Mouse (Mus musculus): ENCODE measurements around the gene Optc. TPM values are rescaled to one million over a fixed set of nuclear protein-coding genes. Genes with fewer than 3 reads are reported as not detected.
A peak's percentile ranks its signal among the peaks of the same experiment; 100 is the strongest.

Gene Optc
- total RNA-seq, 2 experiments from 2014 or later: 0.16 to 0.29 TPM

DNA sequence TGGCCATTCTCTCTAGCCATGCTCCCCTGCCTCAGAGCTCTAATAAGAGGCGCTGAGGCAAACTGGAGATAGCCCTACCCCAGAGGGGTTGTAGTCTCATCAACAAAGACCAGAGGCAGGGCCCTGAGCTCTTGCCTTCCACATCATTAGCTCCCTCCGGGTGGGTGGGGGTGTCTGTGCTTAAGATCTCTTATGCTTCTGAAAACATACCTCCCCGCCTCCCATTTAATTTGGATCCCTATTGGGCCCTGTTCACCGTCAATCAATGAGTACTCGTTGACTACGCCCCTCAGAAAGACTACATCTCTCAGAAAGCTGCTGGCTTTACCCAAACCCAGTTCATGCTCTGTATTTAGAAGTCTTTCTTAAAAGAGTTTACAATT, 10.3 kb upstream of the Optc start:
- DNase-seq: peak; percentile 38

DNA sequence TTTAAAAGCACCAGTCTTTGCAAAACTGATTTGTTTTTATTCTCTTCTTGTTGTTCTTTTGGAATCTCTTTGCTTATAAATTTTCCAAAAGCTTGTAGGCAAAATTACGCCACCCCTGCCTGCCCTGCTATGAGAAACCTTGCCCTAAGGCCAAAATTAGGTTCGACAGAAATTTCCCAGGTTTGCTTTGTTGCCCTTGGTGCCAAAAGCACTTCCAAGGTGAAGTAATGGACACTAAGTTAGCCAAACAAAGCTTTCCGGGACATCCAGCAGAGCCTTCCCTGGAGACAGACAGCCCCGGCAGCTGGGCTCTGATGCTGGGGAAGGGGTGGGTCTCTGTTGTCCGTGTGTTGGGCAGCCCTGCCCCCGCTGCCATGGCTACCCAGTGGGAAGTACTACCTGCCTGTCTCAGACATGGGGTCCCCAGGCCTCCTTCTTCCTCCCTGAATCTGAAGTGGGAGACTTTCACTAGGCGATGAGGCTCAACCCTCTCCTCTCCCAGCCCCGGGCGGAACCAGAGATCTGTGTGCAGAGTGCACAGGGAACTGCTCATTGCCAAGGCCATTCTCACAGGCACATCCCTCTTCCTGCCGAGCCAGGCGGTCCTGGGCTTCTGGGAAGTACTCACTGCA, 9.8 kb upstream of the Optc start:
- peak; percentile 67 for DNase-seq

DNA sequence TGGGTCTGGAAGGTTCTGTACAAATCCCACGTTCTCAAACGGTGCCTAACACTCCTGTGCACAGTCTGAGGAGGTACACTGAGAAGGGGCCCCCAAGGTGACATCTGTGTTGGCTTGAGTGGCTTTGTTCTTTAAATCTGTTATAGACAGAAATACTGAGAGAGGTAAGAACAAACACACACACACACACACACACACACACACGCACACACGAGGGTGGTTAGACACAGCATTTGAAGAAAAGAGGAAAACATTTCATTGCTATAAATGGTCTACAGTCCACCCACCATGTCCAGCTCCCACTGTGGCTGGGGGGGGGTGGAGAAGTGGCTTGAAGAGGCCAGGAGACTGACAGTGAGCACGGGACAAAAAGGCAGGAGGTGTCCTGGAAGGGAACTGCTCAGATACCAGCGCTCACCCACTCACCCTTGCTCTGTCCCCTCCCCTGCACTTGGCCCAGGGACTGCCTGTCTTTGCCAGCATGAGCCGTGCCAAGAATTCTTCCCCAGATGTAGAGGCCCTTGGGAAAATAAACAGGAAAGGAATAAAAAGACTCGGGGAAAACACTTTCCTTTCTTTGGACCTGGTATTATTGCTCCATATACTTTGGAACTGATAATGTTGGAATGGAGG, 8.0 kb upstream of the Optc start:
- peak; percentile 88 for DNase-seq

DNA sequence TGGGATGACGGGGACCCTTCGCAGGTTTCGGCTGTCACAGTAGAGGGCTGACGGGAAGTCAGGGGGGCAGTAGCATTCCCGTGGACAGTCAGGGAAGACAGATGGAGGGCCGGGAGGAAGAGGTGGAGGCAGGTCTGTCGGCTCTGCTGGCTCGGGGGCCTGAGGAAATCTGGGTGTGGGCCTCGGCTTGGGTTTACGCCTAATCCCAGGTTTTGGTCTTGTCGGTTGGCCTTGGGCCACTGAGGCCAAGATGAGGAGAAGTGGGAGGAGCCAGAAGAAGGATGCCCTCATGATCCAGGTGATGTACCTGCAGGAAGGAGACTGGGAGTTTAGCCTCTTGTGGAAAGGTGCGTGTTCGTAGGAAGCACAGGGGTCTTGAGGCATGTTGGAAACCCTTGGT, 7.3 kb upstream of the Optc start:
- no peak for DNase-seq

DNA sequence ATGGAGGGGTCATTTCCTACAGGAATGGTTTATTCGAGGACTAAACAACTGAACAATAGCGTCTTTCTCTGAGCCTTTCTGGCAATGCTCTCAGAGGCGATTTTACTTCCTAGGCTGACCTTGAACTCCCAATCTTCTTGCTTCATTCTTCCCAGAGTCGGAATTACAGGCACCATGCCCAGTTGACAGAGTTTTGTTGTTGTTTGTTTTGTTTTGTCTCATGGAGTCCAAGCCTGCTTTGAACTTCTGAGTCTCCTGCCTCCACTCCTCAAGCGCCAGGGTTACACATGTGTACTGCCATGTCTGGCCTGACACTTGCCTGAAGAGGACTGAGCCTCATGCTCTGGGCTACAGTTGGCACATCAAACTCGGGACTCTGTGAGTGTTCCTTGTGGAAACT, 5.2 kb upstream of the Optc start:
- no peak for DNase-seq

DNA sequence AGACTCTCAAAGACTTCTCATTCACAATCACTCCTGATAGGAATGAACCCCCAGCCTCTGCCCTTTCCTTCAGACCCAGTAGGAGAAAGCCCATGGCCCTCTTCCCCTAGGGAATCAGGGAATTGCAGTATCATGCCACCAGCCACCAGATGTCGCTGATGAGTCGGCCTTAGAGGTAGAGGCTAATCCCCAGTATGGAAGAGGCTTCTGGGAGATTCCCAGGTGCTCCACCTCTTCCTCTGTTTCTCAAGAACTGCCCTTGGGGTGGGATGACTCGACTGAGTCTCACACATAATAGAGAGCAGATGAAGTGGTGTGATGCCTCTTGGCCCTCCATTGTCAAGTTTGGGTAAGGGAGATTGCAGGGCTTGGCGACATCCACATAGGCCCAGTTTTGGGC, 3.7 kb upstream of the Optc start:
- peak; percentile 85 for DNase-seq

DNA sequence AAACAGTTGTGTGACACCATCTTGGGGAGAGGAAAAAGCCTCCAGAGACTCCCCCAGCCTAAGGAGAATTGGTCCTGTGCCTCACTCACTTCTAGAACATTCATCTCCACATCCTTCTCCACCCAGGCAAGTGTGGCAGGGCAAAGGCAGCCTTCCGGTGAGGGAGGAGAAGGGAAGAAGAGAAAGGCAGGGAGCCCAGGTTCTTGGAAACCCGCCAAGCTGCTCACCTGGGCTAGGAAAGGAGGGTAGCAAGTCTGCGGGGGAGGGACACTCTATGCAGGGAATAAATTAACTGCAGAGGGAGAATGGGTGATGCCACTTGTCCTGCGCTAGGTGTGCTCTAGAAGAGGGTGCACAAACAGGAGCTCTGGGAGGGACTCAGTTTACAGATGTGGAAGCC, 3.2 kb upstream of the Optc start:
- no peak for DNase-seq

DNA sequence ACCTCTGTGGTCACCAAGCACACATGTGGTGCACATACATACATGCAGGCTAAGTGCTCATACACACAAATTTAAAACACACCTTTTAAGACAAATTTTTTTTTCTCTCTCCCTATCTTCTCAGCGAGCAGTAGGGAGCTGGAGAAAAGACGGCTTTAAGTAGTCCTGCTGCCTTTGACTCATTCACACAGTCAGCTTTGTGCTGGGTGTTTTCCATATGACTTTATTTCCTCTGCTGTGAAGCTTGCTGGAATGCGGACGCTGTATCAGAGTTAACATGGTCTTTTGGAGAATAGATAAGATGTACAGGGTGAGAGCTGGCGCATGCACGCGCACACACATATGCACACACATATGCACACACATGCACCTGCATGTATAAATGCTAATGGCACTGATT, 2.3 kb upstream of the Optc start:
- no peak for DNase-seq

DNA sequence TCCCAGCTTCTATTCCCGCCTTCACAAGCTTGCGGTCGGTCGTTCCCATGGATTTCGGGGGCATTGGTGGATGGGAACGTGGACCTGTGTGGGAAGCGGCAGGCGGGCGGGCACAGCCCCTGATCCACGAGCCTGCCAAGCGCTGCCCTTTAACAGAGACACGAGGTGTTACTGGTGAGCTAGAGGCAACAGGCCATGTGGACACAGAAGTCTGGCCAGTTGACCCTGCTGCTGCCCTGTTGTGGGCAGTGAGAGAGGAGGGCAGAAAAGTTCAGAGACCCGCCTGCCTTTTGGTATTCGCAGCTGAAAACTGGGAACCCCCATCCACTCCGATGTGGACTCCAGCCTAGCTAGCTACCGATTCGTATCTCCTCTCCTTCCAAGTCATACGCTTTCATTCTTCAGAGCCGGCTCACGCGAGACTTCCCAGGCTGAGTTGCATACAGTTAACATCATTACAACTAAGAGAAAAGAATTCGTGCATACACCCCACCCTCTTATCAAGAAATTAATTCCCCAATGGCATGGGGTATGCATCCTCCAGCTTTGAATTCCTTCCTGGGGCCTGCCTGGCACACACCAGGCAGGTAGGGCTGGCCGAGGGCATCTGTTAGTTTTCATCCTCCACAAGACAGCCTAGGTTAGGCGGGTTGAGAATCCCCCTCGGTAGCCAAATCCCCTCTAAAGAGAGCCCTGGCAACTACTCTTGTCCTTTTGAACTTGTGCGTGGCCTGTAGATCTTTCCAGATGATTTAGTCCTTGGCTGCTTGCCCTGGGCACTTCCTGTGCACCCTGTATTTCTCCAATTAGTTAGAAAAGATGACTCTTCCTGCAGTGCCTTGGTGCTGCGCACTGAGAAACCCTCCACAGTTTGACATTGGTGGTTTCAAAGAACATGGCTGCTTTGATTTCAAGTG, 1.1 kb upstream of the Optc start:
- DNase-seq: peak; percentile 48

DNA sequence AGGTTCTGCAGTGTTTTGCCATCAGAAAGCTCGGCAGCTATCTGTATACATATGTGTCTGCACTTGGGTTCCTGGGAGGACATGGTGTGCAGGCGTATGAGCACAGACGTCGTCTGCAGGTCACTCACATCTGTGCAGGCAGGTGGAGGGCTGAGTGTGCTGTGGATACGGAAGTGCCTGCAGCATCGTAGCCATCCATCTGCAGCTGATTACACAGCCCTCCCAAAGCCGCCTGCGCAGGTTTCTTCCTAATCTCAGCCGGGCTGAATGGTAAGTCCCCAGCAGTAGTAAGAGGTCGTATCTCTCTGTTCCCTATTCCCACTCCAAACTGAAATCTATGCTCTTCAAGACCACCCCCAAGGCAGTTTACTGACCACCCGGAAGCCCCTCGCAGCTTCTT, 1.4 kb downstream of the Optc start:
- no peak for DNase-seq

DNA sequence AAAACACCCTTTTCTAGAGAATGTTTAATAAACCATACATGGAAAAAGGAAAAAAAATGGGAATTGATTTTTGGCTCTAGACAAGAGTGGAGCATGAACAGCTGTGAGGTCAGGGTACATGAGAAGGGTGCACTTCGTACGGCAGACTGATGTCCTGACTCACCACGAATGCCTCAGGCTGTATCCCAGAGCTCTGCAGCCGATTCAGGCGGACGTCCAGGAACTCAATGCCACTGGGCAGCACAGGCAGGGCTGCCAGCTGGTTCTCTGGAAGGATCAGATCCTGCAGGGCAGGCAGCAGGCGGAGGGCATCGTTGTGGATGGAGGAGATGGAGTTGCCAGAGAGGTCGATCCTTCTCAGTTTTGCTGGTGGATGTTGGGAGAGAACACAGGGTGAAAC, 7.0 kb downstream of the Optc start:
- no peak for DNase-seq

DNA sequence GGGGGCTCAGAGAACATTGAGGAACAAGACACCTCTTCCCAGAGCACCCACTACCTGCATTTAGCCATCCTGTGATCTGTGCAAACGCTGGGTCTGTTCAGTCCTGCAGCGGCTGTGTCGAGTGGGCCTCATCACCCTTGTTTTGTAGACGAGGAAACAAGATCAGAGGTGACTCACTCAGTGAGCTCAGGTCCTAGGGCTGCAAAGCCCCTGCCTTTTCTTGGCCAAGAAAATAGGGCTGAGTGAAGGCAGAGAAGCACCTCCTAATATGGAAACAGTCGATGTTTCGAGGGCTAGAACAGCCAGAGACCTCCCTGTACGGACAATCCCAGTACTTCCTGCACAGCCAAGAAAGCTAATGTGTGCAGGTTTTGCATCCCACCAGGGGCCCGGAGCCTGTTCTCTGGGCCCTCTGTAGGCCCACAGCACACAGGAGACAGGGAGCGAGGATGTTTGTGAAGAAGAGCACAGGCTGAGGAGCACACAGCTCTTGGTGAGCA, 8.7 kb downstream of the Optc start:
- no peak for DNase-seq

DNA sequence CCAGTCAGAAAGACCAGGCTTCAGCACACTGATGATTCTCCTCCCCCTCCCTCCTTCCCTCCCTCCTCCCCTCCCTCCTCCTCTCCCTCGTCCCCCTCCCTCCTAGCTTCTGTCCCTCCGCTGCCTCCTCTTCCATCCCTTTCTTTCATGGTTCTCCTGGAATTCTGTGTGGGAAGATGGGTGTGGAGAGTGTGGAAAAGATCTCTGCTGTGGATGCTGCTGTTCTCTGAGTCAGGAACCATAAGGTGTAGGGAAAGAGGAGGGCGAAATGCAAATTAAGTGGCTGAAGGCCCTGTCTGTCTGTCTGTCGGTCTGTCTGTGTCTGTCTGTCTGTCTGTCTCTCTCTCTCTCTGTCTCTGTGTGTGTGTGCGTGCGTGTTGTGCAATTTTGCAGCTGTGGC, 10.5 kb downstream of the Optc start:
- DNase-seq: no peak

DNA sequence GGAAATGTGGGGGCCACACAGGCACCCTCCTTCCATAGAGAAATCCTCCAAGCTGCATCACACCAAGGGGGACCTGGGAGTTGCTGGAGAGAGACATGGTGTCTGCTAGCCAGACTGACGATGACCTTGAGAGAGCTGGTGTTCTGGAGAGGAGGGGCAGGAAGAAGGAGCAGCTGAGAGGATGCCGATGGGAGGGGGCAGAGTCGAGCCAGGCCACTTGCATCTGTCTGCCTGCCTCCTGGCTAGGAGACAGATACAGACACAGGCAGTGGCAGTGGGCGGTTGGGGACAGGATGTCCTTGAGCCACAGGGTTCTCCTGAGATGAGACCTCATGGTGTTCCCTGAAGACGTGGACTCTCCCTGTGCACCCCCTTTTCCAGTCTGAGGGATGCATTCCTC, 16.3 kb downstream of the Optc start:
- DNase-seq: peak; percentile 63

DNA sequence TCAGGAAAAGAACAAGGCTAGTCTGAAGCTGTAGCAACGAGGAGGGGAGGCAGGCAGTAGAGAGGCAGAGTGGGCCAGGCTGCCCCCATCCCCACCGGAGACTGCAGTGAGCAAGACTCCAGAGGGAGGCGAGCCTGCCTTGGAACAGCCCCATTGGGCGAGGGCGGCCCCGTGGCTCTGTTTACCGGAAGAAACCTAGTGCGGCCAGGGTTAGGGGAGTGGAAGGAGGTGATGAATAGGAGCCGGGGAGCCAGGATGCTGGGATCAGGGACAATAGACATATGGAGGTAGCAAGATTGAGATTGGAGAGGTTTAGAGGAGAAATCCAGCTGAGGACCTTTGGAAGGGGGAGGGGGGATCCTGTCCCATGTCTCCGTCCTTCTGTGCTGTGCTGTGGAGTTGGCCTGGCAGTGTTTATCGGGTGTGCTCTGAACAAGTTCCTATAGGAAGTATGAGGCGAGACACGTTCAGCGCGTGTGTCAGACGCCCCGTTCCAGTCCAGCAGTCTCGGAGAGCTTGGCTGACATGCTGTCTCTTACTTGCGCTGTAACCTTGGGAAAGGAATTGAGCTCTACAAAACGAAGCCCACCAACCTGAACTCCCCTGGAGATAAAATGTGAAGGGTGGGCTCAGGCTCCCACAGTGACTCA, 17.7 kb downstream of the Optc start:
- peak; percentile 32 for DNase-seq

DNA sequence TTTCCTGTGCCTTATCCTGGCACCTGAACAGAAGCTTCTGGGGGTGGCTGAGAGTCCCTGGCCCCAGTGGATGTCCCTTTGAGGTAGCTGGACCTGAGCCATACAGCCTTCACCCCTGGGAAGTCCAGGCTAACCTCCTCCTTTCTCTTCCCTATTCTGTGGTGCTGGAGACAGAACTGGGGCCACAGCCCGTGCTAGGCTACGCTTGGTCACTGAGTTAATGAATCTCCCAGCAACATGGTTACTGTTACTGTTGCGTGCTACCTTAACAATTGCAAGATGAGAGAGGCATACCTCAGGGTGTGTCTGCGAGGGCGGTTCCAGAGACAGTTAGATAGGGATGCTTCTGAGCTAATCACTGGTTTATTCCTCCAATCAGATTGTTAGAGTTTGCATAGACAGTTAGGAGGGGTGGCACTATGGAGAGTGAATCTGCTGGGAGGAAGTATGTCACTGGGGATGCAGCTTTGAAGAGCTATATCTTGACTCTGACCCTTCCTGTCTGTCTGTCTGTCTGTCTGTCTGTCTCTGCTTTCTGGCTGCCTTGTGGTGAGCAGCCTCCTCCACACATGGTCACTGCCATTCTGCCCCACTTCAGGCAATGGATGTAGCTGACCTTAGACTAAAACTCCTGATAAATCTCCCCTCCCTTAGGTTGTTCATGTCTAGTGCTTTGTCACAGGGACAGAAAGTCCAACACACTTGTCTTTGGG, 20.1 kb downstream of the Optc start:
- no peak for DNase-seq

DNA sequence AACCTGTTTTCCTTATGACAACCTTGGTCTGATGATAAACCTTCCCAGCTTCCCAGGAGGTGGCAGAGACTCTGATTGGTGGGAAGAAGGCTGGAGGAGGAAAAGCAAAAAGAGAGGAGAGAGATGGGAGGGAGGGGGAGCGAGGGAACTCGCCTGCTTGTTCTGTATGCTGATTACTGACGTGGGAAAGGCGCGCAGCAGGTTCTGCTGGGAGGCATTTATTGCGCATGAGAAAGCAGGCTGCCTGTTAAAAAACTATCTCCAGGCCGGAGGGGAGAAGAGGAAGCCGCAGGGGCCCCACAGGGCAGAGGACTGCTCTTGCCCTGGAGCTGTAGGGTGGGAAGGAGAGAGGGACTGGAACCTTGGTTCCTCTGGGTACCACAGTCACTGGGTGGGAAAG, 20.8 kb downstream of the Optc start:
- DNase-seq: no peak

DNA sequence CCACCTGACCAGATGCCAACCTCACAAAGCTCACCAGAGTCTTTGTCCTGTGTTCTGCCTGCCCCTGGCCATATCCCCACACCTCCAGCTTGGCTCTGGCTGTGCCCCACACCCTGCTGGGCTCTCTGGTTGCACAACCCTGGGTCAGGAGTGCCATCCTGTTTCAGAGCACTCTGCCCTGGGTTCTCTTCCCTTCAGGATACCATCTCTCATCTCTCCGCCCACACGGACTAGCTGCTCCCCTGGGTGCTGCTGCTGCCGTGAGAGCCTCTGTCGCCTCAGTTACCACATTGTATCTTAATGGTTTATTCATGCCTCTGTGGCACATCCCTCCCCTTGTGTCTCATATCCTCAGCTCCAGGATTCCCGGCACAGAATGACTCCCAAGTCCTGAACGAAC, 21.4 kb downstream of the Optc start:
- DNase-seq: no peak

DNA sequence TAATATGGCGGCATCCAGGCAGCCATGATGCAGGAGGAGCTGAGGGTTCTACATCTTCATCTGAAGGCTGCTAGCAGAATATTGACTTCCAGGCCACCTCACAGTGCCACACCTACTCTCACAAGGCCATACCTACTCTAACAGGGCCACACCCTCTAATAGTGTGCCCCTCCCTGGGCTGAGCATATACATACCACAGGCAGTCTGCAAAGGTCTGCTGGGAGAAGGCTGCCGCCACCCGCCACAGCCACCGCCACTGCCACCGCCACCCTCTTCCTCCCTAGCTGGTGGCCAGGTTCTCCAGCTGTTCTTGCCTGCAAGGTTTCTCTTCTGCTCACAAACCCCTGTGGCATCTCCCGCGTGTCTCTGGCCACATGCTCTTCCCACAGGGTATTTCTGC, 22.0 kb downstream of the Optc start:
- no peak for DNase-seq

DNA sequence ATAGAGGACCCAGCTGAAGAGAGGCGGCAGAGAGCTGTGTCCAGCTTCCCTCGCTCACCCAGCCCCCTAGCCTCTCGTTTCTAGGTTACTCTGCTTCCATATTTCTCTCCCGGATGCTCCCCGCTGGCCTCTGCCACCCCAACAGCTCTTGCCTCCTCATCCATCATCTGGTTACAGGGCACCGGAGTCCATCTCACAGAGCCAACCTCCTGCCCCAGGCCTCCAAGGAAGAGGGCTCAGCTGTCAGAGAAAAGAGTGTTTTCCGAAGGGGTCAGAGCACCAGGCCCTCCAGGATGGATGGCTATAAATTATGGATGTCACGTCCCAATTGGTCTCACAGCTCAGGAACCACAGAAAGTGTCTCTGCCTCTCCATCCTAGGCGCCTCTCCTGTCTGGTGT, 23.1 kb downstream of the Optc start:
- DNase-seq: no peak

DNA sequence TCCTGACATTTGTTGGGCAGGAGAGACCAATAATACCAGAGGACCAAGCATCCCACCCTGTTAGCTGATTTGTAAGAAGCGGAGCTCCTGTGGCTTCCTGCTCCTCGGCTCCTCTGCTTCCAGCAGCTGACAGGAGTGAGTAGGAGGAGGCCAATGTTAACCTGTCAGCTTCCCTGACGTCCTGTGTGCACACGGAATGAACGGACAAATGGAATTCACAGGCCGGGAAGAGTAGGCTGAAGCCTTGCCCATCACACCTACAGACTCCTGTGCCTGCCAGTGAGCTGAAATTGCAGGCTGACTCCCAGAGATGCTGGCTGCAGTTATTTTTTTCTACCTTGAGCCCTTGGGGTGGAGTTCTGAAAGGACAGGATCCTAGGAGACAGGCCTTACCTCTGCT, 23.7 kb downstream of the Optc start:
- no peak for DNase-seq

All from heart, postnatal 4 days (tissue).